Mouse (Mus musculus) stomach, postnatal 0 days (tissue): ENCODE data around the gene Tnk1. TPM values are rescaled to one million over a fixed set of nuclear protein-coding genes. Genes with fewer than 3 reads are reported as not detected.

Experiments used
- ATAC-seq: fragments of 200-750 bp; cut with Nextera tagmentation; 2 replicates; pipeline ENCODE4 v1.8.0; 2017; ENCODE audit not compliant: low FRiP score, low TSS enrichment
- DNase-seq: peaks from one replicate; pipeline ENCODE4 v3.0.0-alpha.2; 2016; ENCODE audit warnings: low spot score
- H3K27ac ChIP-seq: fragments of 300-500 bp; sonication (generic); replicated peaks from 2 replicates; pipeline ENCODE4 v1.5.1; 2014; ENCODE audit warnings: mild to moderate bottlenecking, control low read depth
- H3K27me3 ChIP-seq: fragments of 300-500 bp; sonication (generic); 2 replicates; pipeline ENCODE4 v1.6.1; 2014; ENCODE audit warnings: low read length; ENCODE audit not compliant: control insufficient read depth, insufficient read depth
- H3K36me3 ChIP-seq: fragments of 300-500 bp; sonication (generic); 2 replicates; pipeline ENCODE4 v1.6.1; 2014; ENCODE audit warnings: low read length, mixed read lengths; ENCODE audit not compliant: control insufficient read depth, insufficient read depth
- H3K4me1 ChIP-seq: fragments of 300-500 bp; sonication (generic); replicated peaks from 2 replicates; pipeline ENCODE4 v1.6.1; 2014; ENCODE audit warnings: antibody characterized with exemption; ENCODE audit not compliant: control insufficient read depth, insufficient read depth
- H3K4me2 ChIP-seq: fragments of 300-500 bp; sonication (generic); replicated peaks from 2 replicates; pipeline ENCODE4 v1.6.1; 2014; ENCODE audit warnings: low read depth, mild to moderate bottlenecking, control low read depth, moderate library complexity
- H3K4me3 ChIP-seq: fragments of 300-500 bp; sonication (generic); 2 replicates; pipeline ENCODE4 v1.5.1; 2014; ENCODE audit warnings: low read depth, low read length, control low read depth
- H3K9ac ChIP-seq: fragments of 300-500 bp; sonication (generic); 2 replicates; pipeline ENCODE4 v1.6.1; 2014; ENCODE audit warnings: mild to moderate bottlenecking, low read length, control low read depth, mixed read lengths
- H3K9me3 ChIP-seq: fragments of 300-500 bp; sonication (generic); 2 replicates; pipeline ENCODE4 v1.6.1; 2016; ENCODE audit warnings: low read length; ENCODE audit not compliant: control insufficient read depth
- CTCF ChIP-seq: IDR thresholded peaks from 2 replicates; pipeline ENCODE4 v1.5.1; 2016; ENCODE audit warnings: antibody characterized with exemption, low read depth, mild to moderate bottlenecking, moderate library complexity
- EP300 ChIP-seq: optimal IDR thresholded peaks from 2 replicates; pipeline ENCODE3; 2016; ENCODE audit warnings: antibody characterized with exemption
- WGBS: fragments of 180-500 bp; shearing (Covaris S2); extraction: QIAGEN DNeasy Blood & Tissue Kit; methylation state at CpG from one replicate; pipeline ENCODE4 v1.1.7; 2014; 5-methylcytosine and 5-hydroxymethylcytosine counted together
- polyA plus RNA-seq: library from polyadenylated mRNA; unstranded; fragments of >200 nt; fragmentation: Nextera tagmentation; extraction: Ambion mirVana; gene quantifications from 2 replicates; pipeline ENCODE4 v1.2.1, GENCODE M21; 2015

The Tnk1 gene
- polyA plus RNA-seq, 1 experiment from 2014 or later: 12.3 TPM

DNA sequence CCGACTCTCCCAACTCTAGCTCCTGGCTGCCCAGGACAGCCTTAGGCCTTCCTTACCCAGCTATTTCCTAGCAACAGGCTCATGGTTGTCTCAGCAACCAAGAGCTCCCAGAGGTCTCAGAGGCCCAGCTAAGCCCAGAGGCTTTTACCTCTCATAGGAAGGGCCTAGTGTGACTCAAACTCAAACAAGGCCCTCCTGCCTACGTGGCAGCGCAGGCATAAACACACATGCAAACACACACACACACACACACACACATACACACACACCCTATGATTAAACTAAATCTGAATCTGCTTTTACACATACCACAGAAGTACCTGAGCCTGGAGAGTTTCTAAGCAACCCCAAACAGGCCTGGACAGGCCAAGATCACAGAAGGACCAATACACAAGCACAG lies 19.9 kb upstream of the Tnk1 start:
- no peak overlapping the region for H3K4me3 ChIP-seq
- no peak overlapping the region for H3K9ac ChIP-seq

GRCm38 (mm10) chr11:69877878-69878277 lies 19.3 kb upstream of the Tnk1 start, which contains the start of gene Tmem95:
Tmem95 (minus strand) TSS chr11:69878018.
- Histone ChIP-seq H3K27ac (peak within 1 kb of the TSS; percentile 93), H3K27me3 (no peaks in the 10 kb centered on the region), H3K4me1 (peaks cover 11% of the 10 kb centered on the region), H3K4me2 (0 out of 2 replicates have a peak within 1 kb of the TSS, but pooled peaks have one; percentile 77), H3K4me3 (no peak within 1 kb of the TSS), H3K9me3 (no peaks in the 10 kb centered on the region), H3K9ac (no peak within 1 kb of the TSS), H3K36me3 (no peaks in the 10 kb centered on the region)
- ATAC-seq (no peak), DNase-seq (no peak)
- WGBS: 65% methylated on average over 11 of the region's 11 CpGs
- TF ChIP-seq EP300 (no peak), CTCF (no peak)

More for the DNA sequence above, 19.9 kb upstream of the Tnk1 start:
- TF ChIP-seq CTCF (no peak), EP300 (no peak)
- peak; percentile 52 for DNase-seq
- H3K9me3 ChIP-seq: no peaks in the 10 kb centered on the region
- peak; percentile 28 for ATAC-seq
- H3K4me1 ChIP-seq: peaks cover 11% of the 10 kb centered on the region
- H3K27ac ChIP-seq: peak overlapping the region; percentile 93
- 52% methylated on average over 3 of the region's 3 CpGs for WGBS
- H3K27me3 ChIP-seq: no peaks in the 10 kb centered on the region
- H3K36me3 ChIP-seq: no peaks in the 10 kb centered on the region
- no peak overlapping the region for H3K4me2 ChIP-seq

DNA sequence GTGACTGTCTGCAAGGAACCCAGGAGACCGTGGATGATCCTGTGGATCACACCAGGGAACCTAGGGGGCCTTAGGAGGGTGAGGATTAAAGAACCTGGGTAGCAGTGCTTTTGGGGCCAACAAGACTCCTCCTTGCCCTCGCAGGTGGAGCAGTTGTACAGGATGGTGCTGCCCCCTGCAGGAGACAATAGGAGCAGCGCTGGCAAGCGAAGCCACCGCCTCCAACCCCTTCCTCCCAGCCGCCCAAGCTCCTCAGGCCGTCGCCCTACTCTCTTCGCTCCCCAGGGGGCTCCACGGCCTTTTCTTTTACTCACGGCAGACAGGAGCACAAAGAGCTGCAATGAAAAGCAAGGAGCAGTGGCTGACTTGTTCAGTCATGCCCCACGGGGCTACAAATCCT lies 18.3 kb upstream of the Tnk1 start:
- Histone ChIP-seq H3K4me1 (peaks cover 11% of the 10 kb centered on the region), H3K9ac (no peak overlapping the region), H3K4me3 (no peak overlapping the region), H3K27ac (peak overlapping the region; percentile 63), H3K36me3 (no peaks in the 10 kb centered on the region), H3K27me3 (no peaks in the 10 kb centered on the region), H3K9me3 (no peaks in the 10 kb centered on the region), H3K4me2 (no peak overlapping the region)
- TF ChIP-seq CTCF (peak; percentile 92), EP300 (no peak)
- DNase-seq: peak; percentile 91
- WGBS: 2% methylated on average over 12 of the region's 12 CpGs
- ATAC-seq: peak; percentile 39

GRCm38 (mm10) chr11:69876186-69876585 lies 17.7 kb upstream of the Tnk1 start:
- no peak for ATAC-seq
- H3K4me1 ChIP-seq: peaks cover 11% of the 10 kb centered on the region

DNA sequence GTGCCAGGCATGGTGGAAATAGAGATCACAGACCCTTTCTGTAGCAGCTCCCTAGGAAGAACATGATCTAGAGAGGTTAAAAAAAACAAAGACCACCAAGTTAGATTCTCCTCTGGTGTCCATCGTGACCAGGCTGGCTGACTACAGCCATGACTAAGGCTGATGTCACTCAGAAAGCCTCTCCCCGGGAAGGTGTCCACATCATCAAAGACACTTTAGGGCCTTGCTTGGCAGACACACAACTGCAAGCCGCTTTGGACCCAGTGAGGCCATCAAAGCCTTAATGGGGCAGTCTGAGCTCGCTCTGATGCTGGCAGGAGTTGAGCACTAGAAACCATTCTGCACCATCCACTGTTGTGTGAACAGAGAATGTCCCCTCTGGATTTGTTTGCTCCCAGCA lies 13.9 kb upstream of the Tnk1 start:
- TF ChIP-seq CTCF: no peak
- no peak for TF ChIP-seq EP300
- no peak overlapping the region for H3K27ac ChIP-seq
- no peak overlapping the region for H3K9ac ChIP-seq
- no peaks in the 10 kb centered on the region for H3K27me3 ChIP-seq
- H3K9me3 ChIP-seq: no peaks in the 10 kb centered on the region
- DNase-seq (no peak), ATAC-seq (no peak)
- no peak overlapping the region for H3K4me3 ChIP-seq
- 70% methylated on average over 4 of the region's 4 CpGs for WGBS
- H3K36me3 ChIP-seq: no peaks in the 10 kb centered on the region
- no peak overlapping the region for H3K4me2 ChIP-seq
- peaks cover under 1% of the 10 kb centered on the region; the same call in 1 of the 2 replicates for H3K4me1 ChIP-seq

More at GRCm38 (mm10) chr11:69876186-69876585, 17.7 kb upstream of the Tnk1 start:
- H3K27me3 ChIP-seq: no peaks in the 10 kb centered on the region
- no peak overlapping the region for H3K4me3 ChIP-seq
- DNase-seq: no peak
- no peaks in the 10 kb centered on the region for H3K36me3 ChIP-seq
- H3K4me2 ChIP-seq: no peak overlapping the region
- peak overlapping the region; percentile 63 for H3K27ac ChIP-seq
- 35% methylated on average over 7 of the region's 7 CpGs for WGBS
- no peak; the same call in 1 of the 2 replicates for TF ChIP-seq CTCF
- no peaks in the 10 kb centered on the region for H3K9me3 ChIP-seq
- no peak overlapping the region for H3K9ac ChIP-seq

GRCm38 (mm10) chr11:69871822-69872221 lies 13.3 kb upstream of the Tnk1 start:
- H3K9ac ChIP-seq: no peak overlapping the region
- WGBS: 82% methylated on average over 7 of the region's 7 CpGs
- DNase-seq (no peak), ATAC-seq (no peak)
- H3K27me3 ChIP-seq: no peaks in the 10 kb centered on the region
- TF ChIP-seq EP300 (no peak), CTCF (no peak)
- no peak overlapping the region for H3K4me3 ChIP-seq
- no peaks in the 10 kb centered on the region for H3K9me3 ChIP-seq
- H3K36me3 ChIP-seq: no peaks in the 10 kb centered on the region
- no peak overlapping the region for H3K4me2 ChIP-seq
- H3K4me1 ChIP-seq: no peaks in the 10 kb centered on the region
- H3K27ac ChIP-seq: no peak overlapping the region
